Mouse (Mus musculus): ENCODE data around the gene Zmym2. TPM values are rescaled to one million over a fixed set of nuclear protein-coding genes. Genes with fewer than 3 reads are reported as not detected.

Gene Zmym2
- polyA plus RNA-seq, 1 experiment from 2014 or later, result 26.8 TPM

Other genes starting within 250 kb of the Zmym2 start
- gene Mphosph8, start 218.4 kb upstream of the Zmym2 start, polyA plus RNA-seq (2015; fragmentation: Nextera tagmentation; extraction: Ambion mirVana), result 18.9 and 28.2 TPM in 2 replicates
- gene Pspc1, start 108.3 kb upstream of the Zmym2 start, polyA plus RNA-seq (2015; fragmentation: Nextera tagmentation; extraction: Ambion mirVana), result 16.8 and 18.5 TPM in 2 replicates
- gene Zmym5, start 74.9 kb upstream of the Zmym2 start, polyA plus RNA-seq (2015; fragmentation: Nextera tagmentation; extraction: Ambion mirVana), result 16.7 and 17.3 TPM in 2 replicates
- gene Gja3, start 171.4 kb downstream of the Zmym2 start, polyA plus RNA-seq (2015; fragmentation: Nextera tagmentation; extraction: Ambion mirVana), result 42.9 and 43.5 TPM in 2 replicates
- 0.15 and 0.38 TPM in 2 replicates for gene Gjb2, start 218.0 kb downstream of the Zmym2 start, polyA plus RNA-seq (2015; fragmentation: Nextera tagmentation; extraction: Ambion mirVana)
- not detected in 2 replicates for gene Gm4491, start 229.2 kb downstream of the Zmym2 start, polyA plus RNA-seq (2015; fragmentation: Nextera tagmentation; extraction: Ambion mirVana)
- not detected in 2 replicates for gene Gjb6, start 247.0 kb downstream of the Zmym2 start, polyA plus RNA-seq (2015; fragmentation: Nextera tagmentation; extraction: Ambion mirVana)

Measured in heart, embryonic 15.5 days (tissue).